Mouse (Mus musculus) brain, embryonic 14.5 days (tissue): ENCODE measurements around the gene Dgkg. TPM values are rescaled to one million over a fixed set of nuclear protein-coding genes. Genes with fewer than 3 reads are reported as not detected.

Experiments used
- DNase-seq: peaks from one replicate; pipeline ENCODE4 v3.0.0-alpha.2; 2011; ENCODE audit warnings: low read depth
- CTCF ChIP-seq: fragments of 200-500 bp; IDR thresholded peaks from 2 replicates; pipeline ENCODE4 v1.5.1; 2012; ENCODE audit warnings: inconsistent platforms, mild to moderate bottlenecking, moderate library complexity, borderline replicate concordance; ENCODE audit not compliant: insufficient read depth, insufficient read length; ENCODE audit errors: extremely low read depth
- POLR2A ChIP-seq: fragments of 200-500 bp; IDR thresholded peaks from 2 replicates; pipeline ENCODE4 v1.6.1; 2012; ENCODE audit warnings: mild to moderate bottlenecking, inconsistent platforms, borderline replicate concordance; ENCODE audit not compliant: poor library complexity, insufficient read depth, insufficient read length, severe bottlenecking; ENCODE audit errors: extremely low read depth
- polyA plus RNA-seq: library from polyadenylated mRNA; depleted of rRNA; stranded (reverse); fragments of >200 nt; gene quantifications from 2 replicates; pipeline ENCODE4 v1.2.3, GENCODE M21; 2012

Gene Dgkg
- polyA plus RNA-seq, 1 experiment: 0.36 TPM

DNA sequence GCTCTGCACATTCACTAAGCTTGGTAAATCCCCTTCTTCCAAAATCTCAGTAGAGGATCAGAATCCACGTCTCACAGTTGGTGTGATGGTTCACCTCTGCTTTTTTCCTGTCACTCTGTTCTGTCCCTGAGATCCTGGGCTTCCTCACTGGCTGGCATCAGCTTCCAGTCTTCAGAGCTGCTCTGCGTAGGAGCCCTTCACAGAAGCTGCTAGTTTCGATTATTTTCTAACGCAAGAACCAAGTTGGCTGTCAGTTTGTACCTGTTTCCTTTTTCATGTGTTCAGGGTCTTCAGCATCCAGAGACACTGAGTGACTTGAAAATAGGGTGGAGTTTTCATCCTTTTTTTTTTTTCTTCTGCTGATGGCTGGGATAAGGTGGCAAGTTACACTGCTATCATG, 15.0 kb downstream of the Dgkg start:
- TF ChIP-seq CTCF (no peak), POLR2A (no peak)
- DNase-seq: no peak

DNA sequence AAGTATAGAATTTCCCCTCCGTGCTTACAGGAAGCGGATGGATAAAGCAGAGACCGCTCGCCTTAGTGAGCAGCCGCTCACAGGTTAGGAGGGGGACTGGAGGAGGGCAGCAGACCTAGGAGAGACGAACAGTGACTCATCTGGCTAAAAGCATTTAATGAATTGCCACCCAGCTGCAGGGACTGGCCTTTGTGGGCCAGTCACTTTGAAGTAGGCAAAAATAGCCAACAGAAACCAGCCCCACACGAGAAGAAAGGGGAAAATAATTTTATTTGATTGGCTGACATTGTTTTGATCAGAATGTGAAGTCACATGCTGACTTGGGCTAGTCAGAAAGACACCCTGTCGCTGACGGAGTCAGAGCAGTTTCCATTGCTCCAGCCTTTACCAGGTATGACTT, 15.4 kb downstream of the Dgkg start:
- TF ChIP-seq CTCF: no peak
- DNase-seq: peak; percentile 23

DNA sequence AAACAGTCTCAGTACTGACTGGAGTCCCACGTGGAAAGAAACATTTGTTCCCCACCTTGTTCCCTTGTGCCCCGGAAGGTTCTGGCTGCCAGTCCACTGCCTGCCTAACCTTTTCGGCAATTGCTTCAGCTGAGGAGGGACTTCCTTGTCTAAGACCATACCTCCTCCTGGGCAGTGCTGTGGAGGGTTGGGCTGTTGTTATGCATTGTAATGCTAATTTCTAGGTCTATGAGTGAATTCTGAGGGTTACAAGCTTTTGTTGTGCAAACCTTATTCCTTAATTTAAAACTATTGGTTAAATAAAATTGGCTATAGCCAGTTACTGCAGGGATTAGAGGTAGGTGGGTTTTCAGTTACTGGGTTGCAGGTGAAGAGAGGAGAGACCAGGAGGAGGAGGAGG, 19.7 kb downstream of the Dgkg start:
- TF ChIP-seq POLR2A: no peak
- no peak for TF ChIP-seq CTCF
- no peak for DNase-seq

DNA sequence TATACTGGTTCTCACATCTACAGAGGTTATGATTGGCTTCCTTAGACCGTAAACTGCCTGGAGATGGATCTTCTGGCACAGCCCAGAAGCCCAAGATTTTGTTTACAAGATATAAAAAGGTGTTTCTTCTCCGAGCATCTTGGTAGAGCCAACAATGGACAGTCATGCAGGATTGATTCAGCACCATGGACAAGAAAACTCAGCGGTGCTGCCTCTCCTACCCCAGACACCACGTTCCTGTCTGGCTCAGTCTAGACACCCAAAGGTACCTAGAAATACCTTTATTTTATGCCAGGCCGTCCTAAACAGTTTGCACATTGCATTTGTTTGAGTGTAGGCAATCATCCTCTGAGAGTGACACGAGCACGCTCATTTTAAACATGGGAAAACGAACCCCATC, 21.3 kb downstream of the Dgkg start:
- TF ChIP-seq CTCF (no peak), POLR2A (no peak)

DNA sequence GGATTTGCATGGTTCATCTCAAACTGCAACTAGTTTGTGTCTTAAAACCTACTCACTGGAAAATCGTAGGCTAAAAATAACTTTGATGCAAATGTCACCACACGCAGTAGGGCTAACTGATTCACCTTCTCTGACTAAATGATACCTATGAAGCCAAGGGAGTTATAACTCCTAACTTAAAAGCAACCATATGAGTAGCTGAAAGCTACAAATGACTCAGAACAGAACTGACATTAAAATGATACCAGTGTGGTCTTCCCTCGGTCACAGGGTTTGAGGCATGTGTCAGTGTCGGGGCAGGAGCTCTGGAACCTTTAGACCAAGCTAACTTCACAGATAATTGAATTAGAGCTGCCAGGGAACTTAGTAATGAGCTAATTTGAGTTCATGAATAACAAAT, 24.0 kb downstream of the Dgkg start:
- TF ChIP-seq CTCF (no peak), POLR2A (no peak)
- no peak for DNase-seq

More for the DNA sequence above, 21.3 kb downstream of the Dgkg start:
- no peak for DNase-seq

DNA sequence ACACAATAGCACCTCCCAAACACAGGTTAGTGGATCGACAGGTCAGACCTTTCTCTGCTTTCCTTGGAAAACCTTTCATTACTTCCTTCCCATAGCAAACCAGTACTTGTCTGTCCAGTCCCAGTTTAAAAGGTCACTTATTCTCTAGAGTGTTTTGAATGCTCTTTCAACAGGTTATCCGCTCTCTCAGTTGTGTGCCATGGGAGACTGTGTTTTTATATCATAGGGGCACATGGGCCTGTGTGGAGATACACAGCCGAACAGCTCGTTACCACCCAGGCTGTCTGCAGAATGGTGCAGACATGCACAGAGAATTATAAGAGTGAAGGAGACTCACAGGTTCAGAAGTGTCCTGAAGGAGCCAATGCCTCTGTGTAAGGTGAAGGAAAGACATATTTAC, 26.7 kb downstream of the Dgkg start:
- no peak for TF ChIP-seq CTCF
- TF ChIP-seq POLR2A: no peak
- DNase-seq: no peak

DNA sequence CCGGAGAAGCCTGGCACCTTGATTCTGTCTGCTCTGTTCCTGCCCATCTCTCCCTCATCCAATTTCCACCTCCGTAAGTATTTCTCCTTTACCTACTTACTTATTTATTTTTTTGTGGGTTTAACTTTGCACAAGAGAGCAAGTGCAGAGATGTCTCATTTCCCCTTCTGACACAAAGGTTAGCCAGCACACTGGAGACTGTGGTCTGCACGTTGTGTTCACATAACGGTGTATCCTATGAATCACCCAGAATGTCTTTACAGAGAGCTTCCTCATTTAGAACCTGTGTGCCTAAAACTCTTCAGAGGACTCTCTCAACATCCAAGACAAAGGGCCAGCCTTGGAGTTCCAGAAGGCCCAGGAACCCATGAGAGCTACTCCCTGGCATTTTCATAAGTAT, 27.1 kb downstream of the Dgkg start:
- TF ChIP-seq CTCF: no peak
- no peak for TF ChIP-seq POLR2A
- no peak for DNase-seq

DNA sequence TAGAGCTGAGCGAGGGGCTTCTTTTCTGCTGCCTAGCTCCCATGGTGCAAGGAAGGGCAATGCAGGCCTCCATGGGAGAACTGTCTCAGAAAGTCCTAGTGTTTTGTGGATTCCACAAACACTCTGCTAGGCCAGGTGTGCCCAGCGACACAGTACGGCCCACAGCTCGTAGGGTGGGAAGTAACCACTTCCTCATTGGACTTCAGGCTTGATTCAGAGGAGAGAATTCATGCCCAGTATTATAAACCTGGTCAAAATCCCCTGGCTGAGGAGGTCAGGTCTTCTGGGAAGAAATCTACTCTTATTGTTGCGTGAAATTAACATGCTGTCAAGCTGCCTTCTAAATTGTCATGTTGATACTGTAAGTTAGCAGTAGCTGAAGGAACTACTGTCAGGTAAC, 31.0 kb downstream of the Dgkg start:
- no peak for DNase-seq
- TF ChIP-seq POLR2A: no peak
- TF ChIP-seq CTCF: no peak

DNA sequence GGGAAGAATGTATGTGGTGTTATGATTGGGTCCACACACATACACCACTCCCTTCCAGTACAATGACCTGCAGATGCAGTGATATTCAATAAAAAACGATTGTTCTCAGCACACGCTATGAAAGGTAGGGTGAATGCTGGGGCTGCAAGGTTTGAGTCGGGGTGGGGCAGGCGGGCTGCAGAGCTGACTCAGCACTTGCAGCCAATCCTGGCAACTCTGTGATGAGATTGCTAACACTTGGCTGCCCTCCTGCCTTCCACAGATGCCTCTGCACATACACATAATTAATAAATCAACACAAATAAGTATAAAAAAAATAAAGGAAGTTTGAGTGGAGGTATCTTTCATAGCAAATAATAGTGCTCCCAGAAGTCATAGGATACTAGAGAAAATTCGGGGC, 31.6 kb downstream of the Dgkg start:
- TF ChIP-seq POLR2A (no peak), CTCF (no peak)
- no peak for DNase-seq

DNA sequence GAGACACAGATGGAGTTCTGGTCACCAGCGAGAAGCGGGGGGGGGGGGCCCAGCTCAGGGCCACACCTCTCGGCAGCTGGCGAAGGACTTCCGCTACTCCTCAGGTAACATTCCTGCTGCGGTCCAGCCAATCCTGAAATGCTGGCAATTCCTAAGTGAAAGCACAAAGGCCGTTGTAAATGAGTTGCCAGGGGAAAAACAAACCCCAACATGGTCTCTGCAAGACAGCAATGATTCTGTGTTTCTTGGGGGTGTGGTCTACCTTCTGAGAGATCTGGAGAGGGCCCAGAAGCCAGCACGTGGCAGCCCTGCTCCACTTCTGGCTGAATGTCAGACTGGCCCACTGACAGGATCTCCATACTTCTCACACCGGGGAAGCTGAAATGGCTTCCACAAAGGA, 34.7 kb downstream of the Dgkg start:
- DNase-seq: no peak
- no peak for TF ChIP-seq CTCF
- no peak for TF ChIP-seq POLR2A

DNA sequence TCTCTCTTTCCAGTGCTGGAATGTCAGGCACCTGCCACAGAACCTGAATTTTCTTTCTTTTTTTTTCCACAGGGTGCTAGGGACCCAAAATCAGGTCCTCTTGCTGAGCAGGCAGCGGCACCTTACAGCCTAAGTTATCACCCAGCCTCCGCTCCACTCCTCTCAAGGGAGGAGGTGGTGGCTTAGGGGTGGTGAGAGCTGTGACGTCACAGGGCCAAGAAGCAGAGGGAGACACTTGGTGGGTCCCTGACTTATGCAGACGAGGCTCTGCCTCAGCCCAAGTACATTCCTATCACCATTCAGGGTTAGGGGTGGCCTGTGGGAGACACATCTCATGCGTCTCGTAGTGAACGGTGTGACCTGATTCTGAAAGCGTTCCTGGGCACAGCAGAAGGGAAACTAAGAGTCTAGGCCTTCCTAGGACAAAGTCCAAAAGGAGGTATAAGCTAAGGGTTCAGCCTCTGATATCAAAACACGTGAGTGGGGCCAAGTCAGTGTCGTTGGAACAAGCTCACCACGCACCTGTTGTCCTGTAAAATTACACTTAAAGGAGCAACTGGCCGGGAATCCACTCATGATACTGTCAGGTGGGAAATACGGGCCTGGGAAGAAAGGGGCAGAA, 35.6 kb downstream of the Dgkg start:
- no peak for DNase-seq
- no peak for TF ChIP-seq POLR2A
- no peak for TF ChIP-seq CTCF

DNA sequence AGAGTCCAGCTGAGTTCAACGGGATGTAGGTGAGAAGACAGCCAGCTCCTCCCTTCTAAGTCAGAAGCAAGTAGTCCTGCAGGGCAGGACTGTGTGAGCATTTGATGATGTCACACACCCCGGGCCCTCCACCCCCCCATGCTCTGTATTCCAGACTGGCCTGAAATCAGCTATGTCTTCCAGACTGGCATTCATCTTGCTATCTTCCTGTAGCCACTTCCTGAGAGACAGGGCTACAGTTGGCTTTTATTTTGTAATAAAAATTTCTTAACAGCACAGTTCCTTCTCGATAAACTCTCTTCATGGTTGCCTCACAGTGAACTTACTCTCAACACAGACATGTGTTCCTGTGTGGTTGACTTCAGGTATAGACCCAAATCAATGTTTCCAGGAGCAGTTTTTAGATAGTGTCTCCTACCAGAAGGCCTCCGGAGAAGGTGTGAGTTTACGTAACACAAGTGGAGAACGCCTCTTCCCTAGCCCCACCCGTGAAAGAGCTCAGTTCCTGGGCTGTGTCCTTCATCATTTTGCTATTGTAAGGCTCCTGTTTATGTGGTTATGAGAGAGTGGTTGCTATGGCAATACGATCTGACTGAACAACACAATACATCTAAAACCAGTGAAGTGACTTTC, 38.5 kb downstream of the Dgkg start:
- peak; percentile 32 for DNase-seq
- no peak for TF ChIP-seq CTCF
- TF ChIP-seq POLR2A: no peak

DNA sequence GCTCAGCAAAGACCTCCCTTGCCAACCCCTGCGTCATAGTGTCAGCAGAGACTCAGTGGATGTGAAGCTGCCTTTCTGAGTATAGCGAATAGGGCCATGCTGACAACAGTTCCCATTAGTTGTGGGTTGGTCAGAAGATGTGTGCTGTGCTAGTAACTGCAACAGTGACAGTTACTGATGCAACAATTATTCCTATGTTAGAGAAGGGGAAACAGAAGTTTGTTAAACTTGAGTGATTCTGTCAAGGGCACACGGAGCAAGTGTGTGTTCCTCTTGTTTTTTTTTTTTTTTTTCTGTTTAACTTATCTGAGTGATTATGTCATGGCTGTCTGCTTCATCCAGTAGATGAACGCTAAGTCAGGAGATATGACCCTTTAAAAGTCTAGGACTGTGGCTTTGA, 41.2 kb downstream of the Dgkg start:
- no peak for DNase-seq
- TF ChIP-seq CTCF: no peak
- TF ChIP-seq POLR2A: no peak
